Mouse (Mus musculus): ENCODE measurements around the gene 2310002L09Rik.
"Not testable (repeated sequence)": the region's sequence is repeated elsewhere in the genome, so short reads cannot be mapped to it uniquely, and the experiment has no call there.

The 2310002L09Rik gene

GRCm38 (mm10) chr4:73950375-73950896 is at the start of gene 2310002L09Rik:
Gene 2310002L09Rik (minus strand): TSS chr4:73950846.
- POLR2A ChIA-PET: no interaction called here
- CTCF ChIA-PET: no interaction called here

DNA sequence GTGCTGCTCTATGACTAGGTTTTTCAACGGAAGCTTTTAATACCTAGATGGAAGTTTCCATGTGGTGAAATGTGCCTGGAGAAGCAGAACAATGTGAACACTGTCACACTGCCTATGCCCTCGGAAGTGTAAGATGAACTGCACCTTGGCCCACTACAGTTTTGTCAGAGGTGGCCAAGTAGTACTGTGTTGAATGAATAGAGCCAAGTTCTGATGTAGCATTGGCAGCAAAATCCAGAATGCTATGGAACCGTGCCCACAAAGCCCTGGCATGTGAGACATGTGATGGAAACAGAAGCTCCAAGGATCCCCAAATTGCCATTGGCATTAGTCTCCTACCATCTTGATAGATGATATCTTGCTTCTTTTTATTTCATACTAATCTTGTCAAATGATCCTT is 29.8 kb upstream of the 2310002L09Rik start:
- POLR2A ChIA-PET: interaction anchor here in 1 of 4 experiments (0.5 kb wide), 1 partner anchor 641 kb away, joined by 4 read pairs; no protein-coding TSS in a partner anchor
- CTCF ChIA-PET: interaction anchor here in 1 of 4 experiments (0.6 kb wide), 1 partner anchor 87 kb away, joined by 3 read pairs; no protein-coding TSS in a partner anchor

GRCm38 (mm10) chr4:73920660-73921059 is 30.0 kb downstream of the 2310002L09Rik start, which contains the start of gene Gm11756:
Gene Gm11756 (minus strand): TSS chr4:73920760.
- POLR2A ChIA-PET, CTCF ChIA-PET: not testable (repeated sequence)

DNA sequence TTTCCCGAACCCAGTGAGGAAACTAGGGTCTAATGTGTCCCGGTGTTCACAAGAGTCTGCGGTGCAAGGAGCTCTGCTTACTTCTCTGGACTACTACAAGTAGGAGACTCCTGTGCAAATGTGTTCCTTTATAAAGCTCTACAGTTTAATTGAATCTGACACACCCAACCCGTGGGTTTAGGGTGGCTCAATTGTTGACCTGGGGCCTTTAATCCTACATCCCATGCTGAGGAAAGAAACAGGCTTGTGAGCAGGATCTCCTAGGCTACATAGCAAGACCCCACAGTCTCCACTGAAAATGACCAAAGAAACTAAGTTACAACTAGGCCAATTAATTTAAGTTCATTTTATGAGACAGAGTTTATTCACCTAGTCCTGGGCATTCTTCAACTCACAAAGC is 44.8 kb downstream of the 2310002L09Rik start, which contains the start of gene Gm13871:
Gm13871 (minus strand) TSS at position 101 of the 400 bp plus-strand sequence.
- POLR2A ChIA-PET, CTCF ChIA-PET: not testable (repeated sequence)

DNA sequence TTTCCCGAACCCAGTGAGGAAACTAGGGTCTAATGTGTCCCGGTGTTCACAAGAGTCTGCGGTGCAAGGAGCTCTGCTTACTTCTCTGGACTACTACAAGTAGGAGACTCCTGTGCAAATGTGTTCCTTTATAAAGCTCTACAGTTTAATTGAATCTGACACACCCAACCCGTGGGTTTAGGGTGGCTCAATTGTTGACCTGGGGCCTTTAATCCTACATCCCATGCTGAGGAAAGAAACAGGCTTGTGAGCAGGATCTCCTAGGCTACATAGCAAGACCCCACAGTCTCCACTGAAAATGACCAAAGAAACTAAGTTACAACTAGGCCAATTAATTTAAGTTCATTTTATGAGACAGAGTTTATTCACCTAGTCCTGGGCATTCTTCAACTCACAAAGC is 59.6 kb downstream of the 2310002L09Rik start, which contains the start of gene Gm11757:
Gm11757 (minus strand) TSS at position 101 of the 400 bp plus-strand sequence.
- CTCF ChIA-PET, POLR2A ChIA-PET: not testable (repeated sequence)

Measured in embryonic stem cell, embryonic (primary cell).